Mouse (Mus musculus) adrenal gland, postnatal 10 days (tissue): ENCODE data around the gene Ube2i. TPM values are rescaled to one million over a fixed set of nuclear protein-coding genes. Genes with fewer than 3 reads are reported as not detected.
A peak's percentile ranks its signal among the peaks of the same experiment; 100 is the strongest.
"Not testable (repeated sequence)": the region's sequence is repeated elsewhere in the genome, so short reads cannot be mapped to it uniquely, and the experiment has no call there.

Experiments
- DNase-seq: peaks from one replicate; pipeline ENCODE4 v3.0.0; 2021; ENCODE audit warnings: mixed read lengths
- total RNA-seq, 2 experiments: library from RNA; stranded (reverse); gene quantifications; 2 replicates each; pipeline ENCODE4 v1.2.3; 2021

Gene Ube2i
- total RNA-seq, 2 experiments from 2014 or later, result 221 to 242 TPM

- no peak for DNase-seq
Observed at GRCm38 (mm10) chr17:25255110-25255509, 19.3 kb downstream of the Ube2i start.

DNA sequence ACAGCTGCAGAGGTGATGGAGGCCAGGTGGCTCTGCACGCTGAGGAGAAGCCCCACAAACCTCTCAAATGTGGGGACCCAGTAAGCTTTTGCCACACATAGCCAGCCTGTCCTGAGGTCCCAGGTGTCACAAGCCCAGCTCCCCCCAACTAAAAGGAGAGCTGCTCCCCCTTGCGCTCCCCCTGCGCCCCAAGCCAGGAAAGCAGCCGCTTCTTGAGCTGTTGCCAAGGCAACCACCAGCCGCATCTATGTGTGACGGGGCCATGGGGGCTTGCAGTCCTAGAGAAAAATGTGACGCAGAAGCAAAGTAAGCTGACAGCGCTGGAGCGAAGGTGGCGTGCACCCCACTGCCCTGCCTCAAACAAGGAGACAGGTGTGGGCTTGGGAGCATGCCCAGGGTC is 20.7 kb downstream of the Ube2i start:
- no peak for DNase-seq

DNA sequence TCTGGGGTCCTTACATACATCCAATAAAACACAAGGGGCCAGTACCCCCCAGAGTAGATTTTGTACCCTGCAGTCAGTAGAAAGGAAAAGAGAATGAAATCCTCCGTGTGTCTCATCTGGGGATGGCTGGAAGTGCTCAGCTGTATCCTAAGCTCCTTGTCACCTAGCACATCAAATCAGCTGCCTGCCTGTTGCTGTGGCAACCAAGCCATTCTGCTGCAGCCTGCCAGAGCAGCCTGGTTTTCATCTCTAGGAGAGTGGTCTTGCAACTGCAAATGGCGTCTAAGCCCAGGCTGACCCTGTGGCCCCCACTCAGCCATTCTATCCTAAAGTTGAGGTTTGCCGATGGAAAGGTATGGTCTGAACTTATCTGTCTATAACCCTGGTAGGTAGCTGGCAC is 21.8 kb downstream of the Ube2i start:
- DNase-seq, result no peak

DNA sequence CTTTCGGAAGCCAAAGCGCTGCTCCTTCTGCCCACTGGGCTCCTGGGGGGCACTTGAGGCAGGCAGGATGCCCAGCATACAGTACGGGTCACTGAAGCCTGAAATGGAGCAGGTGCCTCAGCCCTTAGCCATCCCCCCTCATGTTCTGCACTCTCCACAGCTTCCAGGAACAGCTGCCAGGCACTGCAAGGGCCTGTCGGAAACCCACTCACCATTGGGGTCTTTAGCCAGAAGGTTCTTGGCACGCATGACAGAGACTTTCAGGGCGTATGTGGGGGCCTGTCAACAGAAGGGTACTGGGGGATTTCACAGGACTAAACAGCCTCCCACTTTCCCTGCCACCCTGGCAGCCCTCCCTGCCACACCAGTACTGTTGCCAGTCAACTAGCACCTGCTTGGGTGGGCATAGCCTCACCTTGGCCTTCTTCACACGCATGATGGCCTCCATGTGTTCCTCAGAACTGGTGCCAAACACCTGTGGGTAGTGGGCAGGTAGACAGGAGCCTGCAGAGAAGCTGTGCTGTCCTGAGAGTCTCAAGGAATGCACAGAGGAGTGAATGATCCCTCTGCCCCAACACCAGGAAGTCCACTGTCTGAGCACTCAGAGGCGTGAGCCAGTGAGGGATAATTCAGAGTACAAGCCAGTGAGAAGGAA is 24.1 kb downstream of the Ube2i start:
- DNase-seq, result no peak

- no peak for DNase-seq
Observed at GRCm38 (mm10) chr17:25248033-25248750, 26.2 kb downstream of the Ube2i start.

GRCm38 (mm10) chr17:25244239-25244638 is 30.2 kb downstream of the Ube2i start:
- no peak for DNase-seq

DNA sequence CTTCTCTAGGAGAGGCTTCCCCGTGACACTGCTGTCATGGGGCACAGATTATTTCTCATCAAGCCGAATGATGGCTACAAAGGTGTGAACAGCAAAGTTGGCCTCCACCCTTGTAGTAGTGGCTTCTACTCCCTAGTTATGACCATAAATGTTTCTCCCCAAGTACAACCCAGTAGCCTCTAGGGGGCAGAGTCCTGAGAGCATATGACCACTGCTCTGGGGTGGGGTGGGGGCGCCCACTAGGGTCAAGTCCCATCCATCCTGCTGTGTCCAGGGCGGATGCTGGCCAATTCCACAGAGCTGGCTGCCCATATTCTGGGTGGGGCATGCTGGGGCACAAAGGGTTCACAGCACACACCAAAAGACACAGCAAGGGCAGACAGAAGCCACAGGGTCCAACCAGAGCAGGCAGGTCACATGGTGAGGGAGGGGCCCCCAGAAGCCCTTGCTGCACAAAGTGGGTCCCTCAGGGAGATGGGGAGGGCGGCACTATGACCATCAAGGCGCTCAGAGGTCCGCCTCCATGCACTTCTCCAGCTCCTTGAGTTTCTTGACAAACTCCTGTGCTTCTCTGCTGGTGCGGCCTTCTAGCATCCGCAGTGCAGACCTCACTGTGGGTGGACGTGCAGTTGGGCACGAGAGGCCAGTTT is 31.2 kb downstream of the Ube2i start:
- DNase-seq, result no peak

- peak; percentile 88 for DNase-seq
Observed at GRCm38 (mm10) chr17:25239695-25240636, 34.5 kb downstream of the Ube2i start, which contains the start of the genes Gnptg and Tsr3. Gene Gnptg (minus strand): TSS chr17:25240124. Gene Tsr3 (plus strand): TSS chr17:25240170.

GRCm38 (mm10) chr17:25235635-25236034 is 38.8 kb downstream of the Ube2i start:
- no peak for DNase-seq

GRCm38 (mm10) chr17:25231621-25232020 is 42.8 kb downstream of the Ube2i start:
- not testable (repeated sequence) for DNase-seq

DNA sequence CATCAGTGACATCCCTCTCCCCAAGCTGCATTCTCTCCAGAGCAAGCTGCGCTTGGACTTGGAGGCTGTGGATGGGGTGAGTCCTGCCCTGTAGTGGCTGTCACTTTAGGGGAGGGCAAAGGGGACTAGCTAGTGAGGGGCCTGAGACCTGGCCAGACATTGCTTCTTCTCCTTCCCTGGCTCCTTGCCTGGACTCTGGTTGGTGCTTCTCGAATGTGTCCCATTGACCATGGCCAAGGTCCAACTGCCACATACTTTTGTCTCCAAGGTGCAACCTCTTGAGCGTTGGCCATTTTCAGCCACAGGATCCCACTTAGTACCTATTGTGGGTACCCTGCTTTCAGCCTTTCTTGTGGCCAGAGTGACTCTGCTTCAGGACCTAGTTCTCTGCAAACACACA is 43.7 kb downstream of the Ube2i start:
- DNase-seq, result no peak

DNA sequence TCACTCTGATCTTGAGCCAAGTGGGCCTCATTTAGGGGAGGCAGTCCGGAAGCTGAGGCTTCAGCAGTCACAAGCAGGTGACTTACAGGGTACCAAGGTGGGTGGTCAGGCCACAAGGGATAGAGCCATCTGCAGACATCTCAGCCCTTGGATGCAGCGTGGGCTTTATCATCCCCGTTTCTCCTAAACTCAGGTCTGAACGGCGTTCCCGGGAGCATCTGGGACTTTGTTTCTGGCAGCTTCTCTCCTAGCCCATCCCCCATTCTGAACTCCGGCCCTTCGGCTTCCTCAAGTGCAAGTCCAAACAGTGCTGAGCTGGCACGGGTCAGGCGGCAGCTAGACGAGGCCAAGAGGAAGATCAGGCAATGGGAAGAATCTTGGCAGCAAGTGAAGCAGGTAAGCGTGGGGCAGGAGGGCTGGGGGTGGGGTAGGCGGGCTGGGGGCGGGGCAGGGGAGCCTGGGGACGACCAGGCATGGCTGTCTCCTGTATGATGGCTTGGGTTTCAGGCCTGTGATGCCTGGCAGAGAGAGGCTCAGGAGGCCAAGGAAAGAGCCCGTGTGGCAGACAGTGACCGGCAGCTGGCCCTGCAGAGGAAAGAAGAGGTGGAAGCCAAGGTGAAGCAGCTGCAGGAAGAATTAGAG is 44.3 kb downstream of the Ube2i start:
- DNase-seq, result not testable (repeated sequence)

DNA sequence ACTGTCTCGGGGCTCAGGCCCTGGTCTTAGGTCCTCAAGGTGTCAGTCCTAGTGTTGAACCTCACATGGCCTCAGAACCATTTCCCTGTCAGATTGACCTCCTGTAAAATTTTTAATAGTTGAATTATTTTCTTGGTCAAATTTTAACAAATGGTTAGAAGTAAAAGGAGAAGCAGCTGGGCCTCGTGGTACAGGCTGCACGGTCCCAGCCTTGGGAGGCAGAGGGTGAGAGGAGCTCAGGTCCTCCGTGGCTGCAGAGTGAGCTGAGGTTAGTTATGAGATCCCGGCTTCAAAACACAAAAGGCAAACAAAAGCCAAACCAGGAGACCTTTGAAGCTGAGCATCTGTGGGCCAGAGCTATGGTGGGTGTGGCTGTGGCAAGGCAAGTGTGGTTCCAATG is 46.4 kb downstream of the Ube2i start:
- no peak for DNase-seq

- no peak for DNase-seq
Observed at GRCm38 (mm10) chr17:25225659-25226058, 48.8 kb downstream of the Ube2i start.

- DNase-seq, result no peak
Observed at GRCm38 (mm10) chr17:25224586-25225222, 49.7 kb downstream of the Ube2i start.

GRCm38 (mm10) chr17:25222951-25223601 is 51.3 kb downstream of the Ube2i start:
- DNase-seq, result no peak

DNA sequence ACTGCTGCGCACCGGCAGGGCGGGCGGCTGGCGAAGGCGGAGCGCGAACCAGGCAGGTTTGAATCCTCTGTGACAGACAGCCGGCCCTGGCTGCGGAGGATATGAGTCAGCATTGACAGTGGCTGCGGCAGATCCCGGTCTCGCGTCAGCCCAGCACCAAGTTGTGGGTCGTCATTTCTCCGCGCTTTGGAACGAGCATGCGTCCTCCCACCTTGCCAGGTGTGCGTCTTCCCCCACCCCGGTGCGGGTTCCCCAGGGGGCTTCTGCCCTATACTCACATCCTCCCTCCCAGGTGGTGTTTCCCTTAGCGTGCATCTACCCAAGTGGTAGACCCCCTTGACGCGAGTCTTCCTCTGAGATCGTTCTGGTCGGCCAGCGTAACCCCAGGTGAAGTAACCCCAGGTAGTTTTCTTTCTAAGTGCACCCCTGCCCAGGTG is 51.9 kb downstream of the Ube2i start:
- peak; percentile 15 for DNase-seq

GRCm38 (mm10) chr17:25221821-25222503 is 52.5 kb downstream of the Ube2i start:
- DNase-seq, result peak; percentile 79

- DNase-seq, result no peak
Observed at GRCm38 (mm10) chr17:25220746-25221145, 53.7 kb downstream of the Ube2i start.
